Mouse (Mus musculus): ENCODE data around the gene Tbck.

DNA sequence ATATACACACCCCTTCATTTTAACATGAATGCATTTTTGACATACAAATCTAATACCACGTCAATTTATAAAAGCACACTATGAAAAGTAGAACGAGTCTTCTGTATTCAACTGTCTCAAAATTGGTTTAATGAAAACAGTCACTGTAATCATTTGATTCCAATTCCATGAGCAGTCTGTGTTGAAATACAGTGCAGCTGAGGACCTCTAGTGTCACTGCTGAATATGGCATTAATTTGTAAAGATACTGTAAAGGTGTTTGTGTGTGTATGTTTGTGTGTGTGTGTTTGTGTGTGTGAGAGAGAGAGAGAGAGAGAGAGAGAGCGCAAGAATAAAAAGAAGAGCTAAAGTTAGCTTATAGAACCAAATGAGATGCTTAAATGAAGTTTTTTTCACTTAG, 17.4 kb downstream of the Tbck start:
- no peak for TF ChIP-seq CTCF (conservative IDR thresholded peaks at IDR 0.05; ENCODE audit: low read length)
- no peak for TF ChIP-seq POU5F1 (IDR thresholded peaks at IDR 0.05; ENCODE audit: borderline replicate concordance, low read length)
- TF ChIP-seq NANOG (IDR thresholded peaks at IDR 0.05; ENCODE audit: borderline replicate concordance, low read length): no peak
